Mouse (Mus musculus) kidney, adult 2 months (tissue): Measurements from ENCODE around the gene Reln.

Experiments
- CTCF ChIP-seq: fragments of 200-500 bp; conservative IDR thresholded peaks from 2 replicates; pipeline ENCODE4 v1.5.1; 2011; ENCODE audit warnings: low read depth, mild to moderate bottlenecking, control low read depth, low read length, moderate library complexity, mixed read lengths; ENCODE audit not compliant: insufficient read depth, insufficient read length
- POLR2A ChIP-seq: fragments of 200-500 bp; IDR thresholded peaks from one replicate; pipeline ENCODE4 v1.6.1; 2011; ENCODE audit warnings: low read depth, low read length, control low read depth

GRCm38 (mm10) chr5:22340991-22341390 lies 3.5 kb downstream of the Reln start:
- TF ChIP-seq CTCF (no peak), POLR2A (no peak)
